Mouse (Mus musculus) ES-E14 (cell line): ENCODE measurements at regions not wholly inside any gene's neighbourhood (a gene's known extent, or its start where the extent isn't known, plus 50 kb on each side); places are given as distances from the start of the nearest gene placed in this dataset.

Experiments
- DNase-seq: peaks from one replicate; pipeline ENCODE4 v3.0.0-alpha.2; 2013; ENCODE audit warnings: low read depth, low spot score
- H3K27ac ChIP-seq: 2 replicates; pipeline ENCODE4 v1.5.1; 2012; ENCODE audit warnings: low read depth, mild to moderate bottlenecking, low read length, moderate library complexity, mixed read lengths; ENCODE audit not compliant: poor library complexity, insufficient read depth, severe bottlenecking
- H3K36me3 ChIP-seq: 2 replicates; pipeline ENCODE4 v1.6.1; 2012; ENCODE audit warnings: mild to moderate bottlenecking, low read length, moderate library complexity, mixed read lengths; ENCODE audit not compliant: control insufficient read depth, poor library complexity, insufficient read depth, severe bottlenecking
- H3K4me1 ChIP-seq, 2 experiments: fragments of 150-350 bp in 1 of 2; sonication (generic) in 1 of 2; 2 replicates each; pipeline ENCODE4 v1.6.1; 2012; ENCODE audit warnings: low read length in 2 of 2, mild to moderate bottlenecking in 1 of 2, mixed read lengths in 1 of 2; ENCODE audit not compliant: control insufficient read depth in 2 of 2, insufficient read depth in 2 of 2, poor library complexity in 1 of 2
- H3K4me3 ChIP-seq, 2 experiments: fragments of 150-350 bp in 1 of 2; sonication (generic) in 1 of 2; 2 replicates each; pipeline ENCODE4 v1.5.1; 2012; ENCODE audit warnings: low read length in 2 of 2, low read depth in 1 of 2, mild to moderate bottlenecking in 1 of 2, mixed read lengths in 1 of 2; ENCODE audit not compliant: insufficient read depth in 1 of 2, poor library complexity in 1 of 2, severe bottlenecking in 1 of 2
- H3K9ac ChIP-seq: 2 replicates; pipeline ENCODE4 v1.6.1; 2012; ENCODE audit warnings: low read depth, mild to moderate bottlenecking, low read length, mixed read lengths; ENCODE audit not compliant: poor library complexity, insufficient read depth, severe bottlenecking
- H3K9me3 ChIP-seq: fragments of 150-350 bp; sonication (generic); 2 replicates; pipeline ENCODE4 v1.6.1; 2012; ENCODE audit warnings: low read depth, mild to moderate bottlenecking, low read length; ENCODE audit not compliant: control insufficient read depth, insufficient read depth
- CHD2 ChIP-seq: IDR thresholded peaks from 2 replicates; pipeline ENCODE4 v1.6.1; 2014; ENCODE audit warnings: mild to moderate bottlenecking, low read depth, low read length, inconsistent platforms
- HCFC1 ChIP-seq: IDR thresholded peaks from 2 replicates; pipeline ENCODE4 v1.6.1; 2012; ENCODE audit warnings: low read length, inconsistent platforms, borderline replicate concordance; ENCODE audit not compliant: insufficient read depth
- MAFK ChIP-seq: IDR thresholded peaks from 2 replicates; pipeline ENCODE4 v1.6.1; 2014; ENCODE audit warnings: mild to moderate bottlenecking, low read depth, low read length, inconsistent platforms; ENCODE audit not compliant: insufficient read depth
- ZC3H11A ChIP-seq: IDR thresholded peaks from 2 replicates; pipeline ENCODE4 v1.6.1; 2012; ENCODE audit warnings: low read depth, mild to moderate bottlenecking, inconsistent platforms, low read length, borderline replicate concordance
- ZNF384 ChIP-seq: IDR thresholded peaks from 2 replicates; pipeline ENCODE4 v1.6.1; 2012; ENCODE audit warnings: low read depth, low read length, inconsistent platforms
- in situ Hi-C, 2 experiments: fragments of 600-800 bp; cut with MboI; formaldehyde crosslinking; loops; one replicate each; pipeline ENCODE4 v1.15.1; 2025; ENCODE audit warnings: low sequenced_read_pairs in 2 of 2, inconsistent platforms in 1 of 2; ENCODE audit not compliant: unreplicated experiment in 2 of 2

DNA sequence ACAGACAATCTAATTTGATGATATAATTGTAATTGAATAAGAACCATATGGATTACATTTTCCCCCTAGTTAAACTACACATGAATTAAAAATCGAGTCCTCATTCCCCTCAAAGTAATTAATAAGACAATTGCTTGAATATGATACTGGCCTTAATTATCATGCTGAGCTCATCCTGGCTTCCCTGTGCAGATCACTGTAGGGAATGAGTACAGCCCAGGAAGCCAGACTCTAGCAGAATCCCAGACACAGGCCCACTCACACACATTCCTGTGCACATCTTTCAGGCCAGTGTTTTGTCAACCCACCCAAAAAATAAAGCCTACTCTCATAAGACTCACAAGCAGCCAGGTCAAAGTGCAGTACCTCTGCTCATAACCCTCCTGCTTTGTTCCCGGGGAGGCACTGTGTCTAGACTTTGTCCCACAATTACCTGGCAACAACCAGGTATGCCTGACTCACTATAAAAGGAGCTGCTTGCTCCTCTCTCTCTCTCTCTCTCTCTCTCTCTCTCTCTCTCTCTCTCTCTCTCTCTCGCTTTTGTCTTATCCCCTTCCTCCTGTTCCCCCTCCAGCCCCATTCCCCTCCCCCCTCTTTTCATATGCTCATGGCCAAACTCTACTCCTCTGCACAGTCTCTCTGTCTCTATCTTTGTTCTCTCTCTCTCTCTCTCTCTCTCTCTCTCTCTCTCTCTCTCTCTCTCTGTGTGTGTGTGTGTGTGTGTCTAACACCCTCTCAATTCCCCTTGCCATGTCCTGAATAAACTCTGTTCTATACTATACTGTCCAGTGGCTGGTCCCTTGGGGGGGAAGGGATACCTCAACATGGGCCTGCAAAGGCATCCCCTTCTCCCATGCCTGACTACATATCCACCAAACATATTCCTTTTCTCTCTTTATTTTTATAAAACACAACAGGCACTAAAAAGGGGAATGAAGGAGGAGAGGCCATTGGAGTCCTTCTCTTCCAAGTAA, 143.7 kb upstream of the Spag17 start:
- Histone ChIP-seq H3K9ac (no peak overlapping the region), H3K4me1 (no peaks in the 10 kb centered on the region), H3K27ac (no peak overlapping the region), H3K9me3 (no peaks in the 10 kb centered on the region), H3K36me3 (no peaks in the 10 kb centered on the region), H3K4me3 (no peak overlapping the region)
- in situ Hi-C loops = no loop called here
- no peak for DNase-seq
- no peak for TF ChIP-seq MAFK
- TF ChIP-seq HCFC1 = no peak
- TF ChIP-seq ZC3H11A = no peak
- TF ChIP-seq ZNF384 = no peak
- TF ChIP-seq CHD2 = no peak

GRCm38 (mm10) chr3:99749725-99750124, 135.5 kb upstream of the Spag17 start:
- DNase-seq = no peak
- no peak overlapping the region for H3K4me3 ChIP-seq
- H3K36me3 ChIP-seq = no peaks in the 10 kb centered on the region
- in situ Hi-C loops = no loop called here
- no peak overlapping the region for H3K27ac ChIP-seq
- no peaks in the 10 kb centered on the region for H3K4me1 ChIP-seq
- no peak overlapping the region for H3K9ac ChIP-seq
- TF ChIP-seq CHD2 (no peak), HCFC1 (no peak), ZC3H11A (no peak), MAFK (no peak), ZNF384 (no peak)
- no peaks in the 10 kb centered on the region for H3K9me3 ChIP-seq

- Histone ChIP-seq H3K36me3 (no peaks in the 10 kb centered on the region), H3K4me3 (no peak overlapping the region), H3K4me1 (no peaks in the 10 kb centered on the region), H3K9me3 (no peaks in the 10 kb centered on the region), H3K9ac (no peak overlapping the region), H3K27ac (no peak overlapping the region)
- TF ChIP-seq ZC3H11A = no peak
- TF ChIP-seq HCFC1 = no peak
- no peak for TF ChIP-seq MAFK
- TF ChIP-seq CHD2 = no peak
- TF ChIP-seq ZNF384 = no peak
- DNase-seq = no peak
- in situ Hi-C loops = no loop called here
Observed at GRCm38 (mm10) chr3:99778526-99778925, 106.7 kb upstream of the Spag17 start.

- in situ Hi-C loops = no loop called here
- no peaks in the 10 kb centered on the region for H3K9me3 ChIP-seq
- TF ChIP-seq CHD2 (no peak), MAFK (no peak), ZNF384 (no peak), HCFC1 (no peak), ZC3H11A (no peak)
- H3K4me3 ChIP-seq = no peak overlapping the region
- no peaks in the 10 kb centered on the region for H3K4me1 ChIP-seq
- no peak overlapping the region for H3K9ac ChIP-seq
- no peak overlapping the region for H3K27ac ChIP-seq
- no peaks in the 10 kb centered on the region for H3K36me3 ChIP-seq
- no peak for DNase-seq
Observed at GRCm38 (mm10) chr3:99785955-99786529, 99.2 kb upstream of the Spag17 start.
